Comparison of ENCODE assay signal across 9 mouse cellular contexts in the genomic region with DNA sequence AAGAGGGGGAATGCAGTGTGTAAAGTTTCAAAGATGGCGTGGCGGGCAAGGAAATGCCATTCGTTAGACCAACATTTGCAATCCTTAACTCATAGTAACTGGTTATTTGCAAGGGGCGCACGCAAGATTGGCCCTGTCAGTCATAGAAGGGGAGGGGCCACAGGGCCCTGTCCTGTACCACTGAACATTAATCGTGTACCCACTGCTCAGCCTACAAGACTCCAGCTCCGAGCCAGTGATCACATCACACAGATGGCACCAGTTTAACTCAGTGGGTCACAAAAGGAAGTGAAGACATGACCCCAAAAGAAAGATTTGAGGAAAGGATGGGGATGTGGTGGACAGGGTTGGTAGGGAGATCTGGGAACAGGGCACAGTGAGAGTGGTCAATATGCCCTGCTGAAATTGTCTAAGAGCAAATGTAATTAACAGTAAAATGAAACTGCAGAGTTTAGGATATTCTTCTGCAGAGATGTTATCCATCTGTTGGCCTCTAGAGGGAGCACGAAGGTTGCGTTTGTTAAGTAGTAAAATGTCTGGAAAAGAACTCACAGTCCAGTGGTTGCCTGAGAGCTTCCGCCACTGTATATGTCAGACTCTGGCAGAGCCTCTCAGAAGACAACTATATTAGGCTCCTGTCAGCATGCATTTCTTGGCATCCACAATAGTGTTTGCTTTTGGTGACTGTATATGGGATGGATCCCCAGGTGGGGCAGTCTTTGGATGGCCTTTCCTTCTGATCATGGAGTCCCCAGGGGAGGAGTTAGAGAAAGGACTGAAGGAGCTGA. TPM values are rescaled to one million over a fixed set of nuclear protein-coding genes. Genes with fewer than 3 reads are reported as not detected.
A peak's percentile ranks its signal among the peaks of the same experiment; 100 is the strongest.
DNase-seq lines count a peak whose midpoint lies in the region; ATAC-seq and TF ChIP-seq lines count a peak whose summit lies in the region.
"Had no signal": no experiment of that assay in that cellular context is flagged by ENCODE, and none has a peak within 500 bp of the region (broad histone marks: within the 10 kb centered on the region; RNA-seq: fewer than 3 reads in every experiment).

No protein-coding gene starts in this region.

- peak; percentile 26 to 29 for DNase-seq in spleen, adult 2 months (ENCODE audit: low read depth in 1 of 2, low spot score in 2 of 2)
- no peak for DNase-seq in spleen, adult 12 weeks (ENCODE audit: low spot score)
- peak; percentile 14 to 59 for DNase-seq in adrenal gland, postnatal 36 days
- peak; percentile 63 for DNase-seq in limb, embryonic 11.5 days (ENCODE audit: low spot score)
- no peak for DNase-seq in ovary, adult 18-20 months (ENCODE audit: low spot score)

- H3K27ac ChIP-seq in spleen, adult 2 months (ENCODE audit: insufficient read depth, low read length): no peak overlapping the region
- 0 out of 2 replicates have a peak overlapping the region, but pooled peaks have one; percentile 12 for H3K27ac ChIP-seq in embryonic facial prominence, embryonic 13.5 days
- H3K27ac ChIP-seq in hindbrain, embryonic 12.5 days: no peak overlapping the region
- H3K27ac ChIP-seq in limb, embryonic 11.5 days (replicated peaks; ENCODE audit: low read depth, low read length): no peak overlapping the region
- H3K27ac ChIP-seq: heart, embryonic 13.5 days had no signal

- 0 out of 2 replicates have a peak, but pooled peaks have one; percentile 15 for ATAC-seq in embryonic facial prominence, embryonic 13.5 days (ENCODE audit: insufficient number of reproducible peaks, insufficient read depth, low FRiP score, low TSS enrichment, low read depth)
- ATAC-seq in hindbrain, embryonic 12.5 days (ENCODE audit: low FRiP score): peak; percentile 66
- 0 out of 2 replicates have a peak, but pooled peaks have one; percentile 54 for ATAC-seq in limb, embryonic 11.5 days (ENCODE audit: insufficient number of reproducible peaks, low FRiP score, low TSS enrichment, low read depth)
- ATAC-seq in monocyte, adult 5-6 weeks (replicated peaks; ENCODE audit: insufficient number of reproducible peaks, low FRiP score, low TSS enrichment, poor library complexity, severe bottlenecking): 0 out of 2 replicates have a peak, but pooled peaks have one; percentile 34

- no peaks in the 10 kb centered on the region for H3K4me1 ChIP-seq in spleen, adult 2 months (ENCODE audit: control insufficient read depth, insufficient read depth, insufficient read length)
- H3K4me1 ChIP-seq in embryonic facial prominence, embryonic 13.5 days: peaks cover 14% of the 10 kb centered on the region
- peaks cover 7% of the 10 kb centered on the region for H3K4me1 ChIP-seq in hindbrain, embryonic 12.5 days
- 0 out of 2 replicates have a peak, but pooled peaks cover 6% of the 10 kb centered on the region for H3K4me1 ChIP-seq in limb, embryonic 11.5 days (ENCODE audit: control insufficient read depth, insufficient read depth, low read length)

- H3K36me3 ChIP-seq in spleen, adult 2 months (ENCODE audit: control insufficient read depth, insufficient read depth, low read length): no peaks in the 10 kb centered on the region
- H3K36me3 ChIP-seq in embryonic facial prominence, embryonic 13.5 days: no peaks in the 10 kb centered on the region
- H3K36me3 ChIP-seq in hindbrain, embryonic 12.5 days: no peaks in the 10 kb centered on the region
- H3K36me3 ChIP-seq in limb, embryonic 11.5 days (ENCODE audit: control insufficient read depth, insufficient read depth, low read length): no peaks in the 10 kb centered on the region
- H3K36me3 ChIP-seq: heart, embryonic 13.5 days had no signal

- no peak overlapping the region for H3K9ac ChIP-seq in embryonic facial prominence, embryonic 13.5 days
- H3K9ac ChIP-seq in hindbrain, embryonic 12.5 days: no peak overlapping the region
- no peak overlapping the region for H3K9ac ChIP-seq in limb, embryonic 11.5 days (ENCODE audit: low read length)
- H3K9ac ChIP-seq: heart, embryonic 13.5 days had no signal

- H3K4me3 ChIP-seq in spleen, adult 2 months (ENCODE audit: extremely low read depth, insufficient read depth, insufficient read length): no peak overlapping the region
- H3K4me3 ChIP-seq in embryonic facial prominence, embryonic 13.5 days: no peak overlapping the region
- H3K4me3 ChIP-seq in hindbrain, embryonic 12.5 days: no peak overlapping the region
- no peak overlapping the region for H3K4me3 ChIP-seq in limb, embryonic 11.5 days (ENCODE audit: low read depth, low read length)
- H3K4me3 ChIP-seq: heart, embryonic 13.5 days had no signal

- H3K9me3 ChIP-seq in embryonic facial prominence, embryonic 13.5 days: no peaks in the 10 kb centered on the region; the same call in 1 of the 2 replicates
- H3K9me3 ChIP-seq in hindbrain, embryonic 12.5 days (replicated peaks): no peaks in the 10 kb centered on the region; the same call in 1 of the 2 replicates
- no peaks in the 10 kb centered on the region for H3K9me3 ChIP-seq in limb, embryonic 11.5 days (ENCODE audit: control insufficient read depth, low read length)

- no peak overlapping the region for H3K4me2 ChIP-seq in embryonic facial prominence, embryonic 13.5 days
- H3K4me2 ChIP-seq in hindbrain, embryonic 12.5 days (replicated peaks): no peak overlapping the region
- H3K4me2 ChIP-seq in limb, embryonic 11.5 days (ENCODE audit: low read depth, severe bottlenecking): no peak overlapping the region
- H3K4me2 ChIP-seq: heart, embryonic 13.5 days had no signal

- no peaks in the 10 kb centered on the region for H3K27me3 ChIP-seq in spleen, adult 2 months (ENCODE audit: control insufficient read depth, insufficient read depth, low read length)
- no peaks in the 10 kb centered on the region for H3K27me3 ChIP-seq in embryonic facial prominence, embryonic 13.5 days
- no peaks in the 10 kb centered on the region for H3K27me3 ChIP-seq in hindbrain, embryonic 12.5 days
- no peaks in the 10 kb centered on the region for H3K27me3 ChIP-seq in limb, embryonic 11.5 days (ENCODE audit: control insufficient read depth, insufficient read depth, low read length)
- H3K27me3 ChIP-seq: heart, embryonic 13.5 days had no signal

- WGBS in spleen, adult 2 months: 56% methylated on average over 10 of the region's 10 CpGs
- 55% methylated on average over 10 of the region's 10 CpGs for WGBS in embryonic facial prominence, embryonic 13.5 days
- 58% methylated on average over 10 of the region's 10 CpGs for WGBS in hindbrain, embryonic 12.5 days
- 59% methylated on average over 10 of the region's 10 CpGs for WGBS in limb, embryonic 11.5 days

- TF ChIP-seq POLR2A in spleen, adult 2 months (IDR thresholded peaks at IDR 0.05; ENCODE audit: low read depth, low read length): no peak

- peak; percentile 22; the same call in 1 of the 2 replicates for TF ChIP-seq CTCF in spleen, adult 2 months (IDR thresholded peaks at IDR 0.05; ENCODE audit: extremely low read depth, insufficient read depth, insufficient read length, insufficient replicate concordance)

RNA-seq across cellular contexts. Expression of a gene that starts 41.8 kb away (rescaled TPM):
- polyA plus RNA-seq in spleen, adult 2 months (2012; rRNA removed): 4.4 and 5.3 TPM in 2 replicates
- 10 to 100 TPM; 44.9 to 50.3 TPM for total RNA-seq in adrenal gland, postnatal 36 days (2021)
- polyA plus RNA-seq in embryonic facial prominence, embryonic 13.5 days (2015; fragmentation: Nextera tagmentation; extraction: Ambion mirVana): 93.2 and 105 TPM in 2 replicates
- 130 and 139 TPM in 2 replicates for polyA plus RNA-seq in hindbrain, embryonic 12.5 days (2016; fragmentation: Nextera tagmentation; extraction: Ambion mirVana)
- polyA plus RNA-seq in limb, embryonic 11.5 days (2014; fragmentation: Nextera tagmentation; extraction: Ambion mirVana): 84.9 and 93.8 TPM in 2 replicates
- total RNA-seq in monocyte, adult 5-6 weeks (2017): 91.8 to 94.8 TPM (median 93.6 TPM) in 3 replicates

Comparison
In these comparisons a context has a peak if more than half of its experiments do, and no peak if none do; other contexts are left out.
1. DNase-seq: peak in spleen, adult 2 months (2 of 2), adrenal gland, postnatal 36 days (2 of 2) and limb, embryonic 11.5 days (single experiment); none in spleen, adult 12 weeks (single experiment) and ovary, adult 18-20 months (single experiment).
2. ATAC-seq: peak in every context shown above with its lines; median percentile 66 in hindbrain, embryonic 12.5 days; 54 in limb, embryonic 11.5 days; 34 in monocyte, adult 5-6 weeks; 15 in embryonic facial prominence, embryonic 13.5 days.
3. RNA of a gene that starts 41.8 kb away (polyA plus RNA-seq): 130 to 139 TPM in hindbrain, embryonic 12.5 days, 93.2 to 105 TPM in embryonic facial prominence, embryonic 13.5 days and 84.9 to 93.8 TPM in limb, embryonic 11.5 days; 4.4 to 5.3 TPM in spleen, adult 2 months; every median in the first group is over 10 times any median in the second.